28 mouse cellular contexts compared by ENCODE assay signal in the genomic region with DNA sequence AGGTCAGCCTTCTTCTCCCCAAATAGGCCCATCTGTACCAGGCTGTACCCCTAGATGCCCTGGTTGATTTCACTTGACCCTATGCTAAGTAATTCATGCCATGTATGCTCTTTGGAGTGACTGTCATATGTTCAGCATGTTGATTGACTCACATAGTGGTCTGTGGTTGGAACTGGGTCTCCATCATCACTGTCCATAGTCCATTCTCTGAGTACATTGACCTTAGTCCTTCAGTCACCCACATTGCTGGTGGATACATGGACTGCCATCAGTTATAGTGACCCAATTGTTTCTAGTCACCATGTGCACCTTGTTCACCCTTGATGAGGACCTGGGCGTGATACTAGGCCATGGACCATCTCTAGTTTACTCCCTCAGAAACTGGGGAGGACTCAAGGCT.
"Had no signal": no experiment of that assay in that cellular context is flagged by ENCODE, and none has a peak within 500 bp of the region (broad histone marks: within the 10 kb centered on the region; RNA-seq: fewer than 3 reads in every experiment).

No protein-coding gene starts in this region.

- DNase-seq: cerebellum, adult 8-10 months; cerebellum, adult 9-10 months; cerebellum, adult 9-11 months; cerebellum, postnatal 10 days; cerebellum, postnatal 14 days; cerebellum, postnatal 25 days; cerebellum, postnatal 36 days; embryo, embryonic 11 days; forebrain, postnatal 0 days; gastrocnemius, adult 2 months; gastrocnemius, postnatal 10 days; gastrocnemius, postnatal 14 days; gastrocnemius, postnatal 25 days; gastrocnemius, postnatal 36 days; heart, adult 11 months; heart, adult 18-20 months; heart, adult 2 months had no signal

- H3K9ac ChIP-seq: embryonic facial prominence, embryonic 12.5 days; embryonic facial prominence, embryonic 13.5 days; embryonic facial prominence, embryonic 15.5 days; forebrain, embryonic 12.5 days; forebrain, embryonic 13.5 days; forebrain, embryonic 15.5 days; forebrain, postnatal 0 days had no signal

- H3K27ac ChIP-seq: embryonic facial prominence, embryonic 10.5 days; embryonic facial prominence, embryonic 12.5 days; embryonic facial prominence, embryonic 13.5 days; embryonic facial prominence, embryonic 15.5 days; forebrain, embryonic 10.5 days; forebrain, embryonic 12.5 days; forebrain, embryonic 13.5 days; forebrain, embryonic 15.5 days; gastrocnemius, adult 2 months; heart, adult 2 months had no signal

- H3K36me3 ChIP-seq: embryonic facial prominence, embryonic 10.5 days; forebrain, embryonic 10.5 days; forebrain, embryonic 12.5 days; forebrain, embryonic 15.5 days had no signal

- ATAC-seq: forebrain, embryonic 13.5 days; forebrain, embryonic 14.5 days; forebrain, embryonic 15.5 days; forebrain, embryonic 16.5 days; forebrain, postnatal 0 days had no signal

- H3K4me1 ChIP-seq: embryonic facial prominence, embryonic 10.5 days; embryonic facial prominence, embryonic 12.5 days; embryonic facial prominence, embryonic 13.5 days; embryonic facial prominence, embryonic 15.5 days; forebrain, embryonic 12.5 days; forebrain, embryonic 13.5 days; forebrain, embryonic 15.5 days had no signal

- H3K4me2 ChIP-seq: embryonic facial prominence, embryonic 12.5 days; embryonic facial prominence, embryonic 13.5 days; embryonic facial prominence, embryonic 15.5 days; forebrain, embryonic 12.5 days; forebrain, embryonic 13.5 days; forebrain, embryonic 15.5 days had no signal

- H3K4me3 ChIP-seq: embryonic facial prominence, embryonic 10.5 days; embryonic facial prominence, embryonic 12.5 days; embryonic facial prominence, embryonic 13.5 days; embryonic facial prominence, embryonic 15.5 days; erythroblast, embryonic 14.5 days; forebrain, embryonic 10.5 days; forebrain, embryonic 12.5 days; forebrain, embryonic 13.5 days; forebrain, embryonic 15.5 days; gastrocnemius, adult 2 months; heart, adult 2 months had no signal

- H3K9me3 ChIP-seq: embryonic facial prominence, embryonic 10.5 days; embryonic facial prominence, embryonic 12.5 days; embryonic facial prominence, embryonic 13.5 days; embryonic facial prominence, embryonic 15.5 days; forebrain, embryonic 10.5 days; forebrain, embryonic 12.5 days; forebrain, embryonic 13.5 days; forebrain, embryonic 15.5 days had no signal

- H3K27me3 ChIP-seq: embryonic facial prominence, embryonic 12.5 days; embryonic facial prominence, embryonic 13.5 days; embryonic facial prominence, embryonic 15.5 days; forebrain, embryonic 12.5 days; forebrain, embryonic 13.5 days; forebrain, embryonic 15.5 days had no signal
